Mouse (Mus musculus): ENCODE measurements around the gene Hoxa13.

The Hoxa13 gene

DNA sequence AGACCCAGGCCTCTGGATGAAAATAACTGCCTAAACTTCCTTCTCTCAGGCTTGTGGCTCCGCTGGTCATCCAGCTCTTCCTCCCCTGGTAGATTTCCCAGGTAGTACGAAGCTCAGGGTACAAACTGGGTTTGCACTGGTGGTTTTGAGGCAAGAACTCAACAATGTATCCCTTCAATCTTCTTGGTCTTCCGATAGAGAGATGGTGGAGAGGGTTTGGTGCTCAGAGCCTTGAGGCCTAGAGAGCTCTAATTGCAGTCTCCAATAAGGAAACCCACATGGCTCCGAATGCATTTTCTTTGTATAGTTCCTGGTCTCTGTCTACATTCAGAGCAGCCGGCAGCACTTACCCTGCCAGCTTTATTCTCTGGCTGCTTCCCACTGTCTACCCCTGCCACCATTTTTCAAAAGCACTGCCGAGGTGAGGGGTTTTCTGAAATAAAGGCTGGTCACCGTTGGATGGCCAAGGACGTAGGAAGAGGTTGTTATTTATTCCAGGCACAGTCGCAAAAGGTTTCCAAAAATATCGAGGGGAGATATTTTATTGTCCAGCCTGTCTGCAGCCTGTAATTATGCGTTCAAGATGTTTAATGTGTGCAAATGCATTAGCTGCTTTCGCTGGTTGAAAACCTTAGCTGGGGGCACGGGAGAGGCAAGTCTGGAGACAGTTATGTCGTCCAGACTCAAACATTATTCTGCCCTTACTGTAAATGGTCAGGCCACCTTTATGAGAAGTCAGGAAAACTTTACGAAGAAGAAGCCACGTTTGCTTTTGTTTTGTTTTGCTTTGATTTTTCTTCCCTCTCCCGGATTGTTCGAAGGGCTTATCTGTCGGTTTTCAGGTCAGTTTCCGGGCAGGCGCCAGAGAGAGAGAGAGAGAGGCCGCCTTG, 12.3 kb upstream of the Hoxa13 start:
- in situ Hi-C loops (cut with MboI; ENCODE audit: low pct_unique_long_range_greater_than_20kb in 1 of 2, low sequenced_read_pairs in 2 of 2, unreplicated experiment in 1 of 2), result loop anchor here in 1 of 2 experiments (25.0 kb wide), 2 partner anchors 564 to 639 kb away; no protein-coding TSS in a partner anchor

DNA sequence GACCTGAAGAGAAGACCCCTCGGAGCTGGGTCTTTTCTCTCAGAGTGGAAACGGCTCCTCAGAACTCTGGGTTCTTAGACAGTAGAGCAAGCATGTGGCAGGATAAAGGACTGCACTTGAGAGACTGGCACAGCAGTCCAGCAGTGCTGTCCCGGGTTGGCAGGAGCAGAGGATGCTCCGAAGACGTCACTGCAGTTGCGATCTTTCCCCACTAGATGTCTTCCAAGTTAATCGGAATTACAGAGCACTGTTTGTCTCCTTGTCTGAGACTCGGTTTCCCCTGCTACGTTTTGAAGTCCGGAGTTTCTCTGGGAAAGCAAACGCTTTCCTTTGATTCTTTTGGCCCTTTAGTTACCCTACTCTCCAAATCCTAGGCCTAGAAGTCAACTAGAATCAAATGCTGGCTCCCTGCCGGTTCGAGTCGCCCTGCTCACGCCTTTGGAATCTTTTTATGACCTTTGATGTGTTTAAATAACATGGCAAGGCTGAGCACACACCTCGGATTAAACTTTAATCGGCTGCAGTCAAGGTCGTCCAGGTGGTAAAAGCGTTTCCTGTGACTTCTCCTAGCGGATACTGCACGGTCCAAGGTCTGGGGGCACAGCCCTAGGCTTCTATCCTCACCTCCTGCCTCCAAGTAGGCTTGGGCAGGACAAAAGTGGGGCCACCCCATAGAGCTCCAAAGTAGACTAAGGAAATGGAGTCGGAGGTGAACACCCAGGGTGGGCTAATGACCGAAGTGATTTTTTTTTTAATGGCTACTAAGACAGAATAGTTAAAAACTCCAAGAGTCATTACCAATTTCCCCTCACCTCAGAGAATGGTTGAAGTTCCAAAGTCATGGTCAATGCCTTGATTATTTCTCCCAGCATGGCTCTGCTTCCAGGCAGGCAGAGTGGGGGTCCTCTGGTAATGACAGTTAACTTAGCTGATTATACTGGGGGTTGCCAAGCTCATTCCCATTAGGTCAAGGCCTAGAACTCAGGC, 10.1 kb upstream of the Hoxa13 start:
- in situ Hi-C loops (cut with MboI; ENCODE audit: low pct_unique_long_range_greater_than_20kb in 1 of 2, low sequenced_read_pairs in 2 of 2, unreplicated experiment in 1 of 2), result loop anchor here in 1 of 2 experiments (25.0 kb wide), 2 partner anchors 567 to 642 kb away; no protein-coding TSS in a partner anchor

DNA sequence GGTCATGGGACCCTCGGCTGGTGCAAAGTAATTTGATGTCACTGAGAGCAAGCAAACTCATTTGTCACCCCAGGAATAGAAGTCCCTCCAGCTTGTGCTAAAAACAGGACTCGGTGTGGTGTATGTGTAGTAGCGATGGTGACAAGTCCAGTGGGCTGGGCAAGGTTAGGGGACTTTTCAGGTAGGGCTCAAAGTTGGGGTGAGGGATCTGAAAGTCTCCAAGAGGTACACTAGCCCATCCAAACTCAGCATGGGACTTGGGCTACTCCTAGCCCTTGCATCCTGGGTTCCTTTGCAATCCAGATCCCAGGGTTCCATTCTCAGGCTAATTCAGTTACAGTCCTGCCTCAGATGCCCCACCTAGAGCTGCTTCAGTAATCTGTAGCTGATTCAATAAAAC, 8.1 kb upstream of the Hoxa13 start:
- in situ Hi-C loops (cut with MboI; ENCODE audit: low pct_unique_long_range_greater_than_20kb in 1 of 2, low sequenced_read_pairs in 2 of 2, unreplicated experiment in 1 of 2), result loop anchor here in 1 of 2 experiments (25.0 kb wide), 2 partner anchors 569 to 644 kb away; no protein-coding TSS in a partner anchor

DNA sequence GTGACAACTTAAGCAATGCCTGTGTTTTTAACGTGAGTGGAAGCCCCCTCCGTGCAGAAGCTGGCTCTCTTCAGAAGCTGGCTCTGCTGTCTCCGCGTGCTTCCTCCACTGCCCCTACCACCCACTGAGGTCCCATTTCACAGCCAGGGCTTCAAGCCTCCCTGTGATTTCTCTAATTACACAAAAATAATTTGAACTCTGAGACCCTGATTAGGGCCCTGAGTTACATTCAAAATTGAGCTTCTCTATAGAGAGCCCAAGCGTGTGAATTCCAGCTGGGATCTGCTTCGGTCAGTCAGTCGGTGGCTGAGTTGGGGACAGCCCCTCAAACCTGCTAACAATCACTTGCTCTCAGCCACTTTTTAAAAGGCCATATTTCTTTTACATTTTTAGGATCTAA, 7.7 kb upstream of the Hoxa13 start:
- in situ Hi-C loops (cut with MboI; ENCODE audit: low pct_unique_long_range_greater_than_20kb in 1 of 2, low sequenced_read_pairs in 2 of 2, unreplicated experiment in 1 of 2), result loop anchor here in 1 of 2 experiments (25.0 kb wide), 2 partner anchors 569 to 644 kb away; no protein-coding TSS in a partner anchor

DNA sequence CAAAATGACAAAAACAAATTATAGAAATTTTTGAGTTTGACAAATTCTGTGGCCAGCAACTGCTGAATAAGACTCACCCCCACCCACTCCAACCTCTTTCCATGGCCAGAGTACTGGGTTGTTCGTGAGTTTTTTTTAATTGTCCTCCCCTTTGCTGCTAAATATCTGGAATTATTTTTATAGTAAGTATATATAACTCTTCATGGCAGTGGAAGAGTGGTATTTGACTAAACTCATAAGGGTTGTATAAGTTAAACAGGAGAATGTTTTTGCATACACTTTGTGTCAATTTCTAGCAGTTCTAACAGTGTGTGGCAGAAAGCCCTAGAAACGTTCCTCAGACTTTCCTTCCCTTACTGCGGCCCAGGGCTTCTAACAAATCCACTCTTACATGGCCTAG, 7.0 kb upstream of the Hoxa13 start:
- in situ Hi-C loops (cut with MboI; ENCODE audit: low pct_unique_long_range_greater_than_20kb in 1 of 2, low sequenced_read_pairs in 2 of 2, unreplicated experiment in 1 of 2), result loop anchor here in 1 of 2 experiments (25.0 kb wide), 2 partner anchors 570 to 645 kb away; no protein-coding TSS in a partner anchor

DNA sequence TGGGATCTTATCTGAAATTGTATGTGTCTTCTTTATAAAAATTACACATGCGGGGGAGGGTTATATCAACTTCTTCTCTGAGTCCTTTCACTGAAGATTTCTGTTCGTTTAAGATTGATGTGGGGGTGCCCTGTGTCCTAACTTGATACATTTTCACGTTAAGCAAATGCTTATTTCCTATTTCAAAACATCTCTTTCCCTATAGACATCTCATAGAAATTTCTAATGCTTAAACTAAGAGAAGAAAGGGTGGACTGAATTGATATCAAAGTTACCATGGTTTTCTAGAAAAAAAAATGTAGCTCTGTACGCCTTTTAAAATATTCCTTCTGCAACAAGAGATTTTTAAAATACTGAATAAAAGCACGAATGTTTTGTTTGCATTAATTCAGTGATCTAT, 6.5 kb upstream of the Hoxa13 start:
- in situ Hi-C loops (cut with MboI; ENCODE audit: low pct_unique_long_range_greater_than_20kb in 1 of 2, low sequenced_read_pairs in 2 of 2, unreplicated experiment in 1 of 2), result loop anchor here in 1 of 2 experiments (25.0 kb wide), 2 partner anchors 570 to 645 kb away; no protein-coding TSS in a partner anchor

DNA sequence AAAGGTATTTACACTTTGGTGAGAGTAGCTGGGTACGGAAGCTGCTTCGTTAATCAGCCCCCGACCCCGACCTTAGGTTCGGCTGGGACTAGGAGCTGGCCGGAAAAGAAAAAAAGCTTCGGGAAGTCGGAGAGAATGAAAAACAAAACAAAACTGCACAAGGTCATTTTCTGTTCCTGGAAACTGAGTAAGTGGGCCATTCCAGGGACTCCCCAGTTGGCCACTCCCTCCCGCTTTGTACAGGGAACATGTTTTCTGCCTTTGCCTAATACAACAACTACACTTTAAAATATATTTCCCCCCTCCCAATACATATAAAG, 5.9 kb upstream of the Hoxa13 start:
- in situ Hi-C loops (cut with MboI; ENCODE audit: low pct_unique_long_range_greater_than_20kb in 1 of 2, low sequenced_read_pairs in 2 of 2, unreplicated experiment in 1 of 2), result loop anchor here in 1 of 2 experiments (25.0 kb wide), 2 partner anchors 571 to 646 kb away; no protein-coding TSS in a partner anchor

DNA sequence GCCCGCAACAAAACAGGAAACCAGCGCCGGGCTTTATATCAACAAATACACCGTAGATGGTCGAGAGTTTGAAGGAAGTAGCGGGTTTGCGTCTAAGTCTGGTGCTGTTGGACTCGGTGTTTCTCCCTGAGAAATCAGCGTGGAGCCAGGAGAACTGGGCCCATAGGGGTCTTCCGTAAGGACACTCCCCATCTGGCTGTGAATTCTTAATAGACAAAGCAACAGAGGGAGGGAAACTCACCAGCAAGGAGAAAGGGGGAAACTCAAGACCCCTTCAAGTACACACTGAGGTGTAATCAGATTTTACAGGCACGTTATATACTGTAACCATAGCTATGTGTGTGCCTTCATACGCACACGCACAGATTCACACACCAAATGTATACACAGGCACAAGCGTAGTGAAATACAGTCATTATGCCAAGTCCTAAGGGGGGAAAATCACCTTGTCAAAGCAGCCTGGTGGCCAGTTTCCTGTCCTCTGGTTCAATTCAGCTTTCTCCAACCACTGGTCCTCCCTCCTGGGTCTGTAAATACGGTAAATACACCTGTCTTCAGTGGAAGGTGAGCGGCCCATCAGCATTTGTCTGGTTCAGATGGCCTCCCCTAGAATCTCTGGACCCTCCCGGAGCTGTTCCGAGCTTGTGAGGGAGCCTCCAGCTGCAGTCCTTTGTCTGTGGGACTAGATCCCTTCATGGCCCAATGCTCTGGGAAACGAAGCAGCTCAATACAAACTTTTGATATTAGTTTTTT, 5.4 kb upstream of the Hoxa13 start:
- in situ Hi-C loops (cut with MboI; ENCODE audit: low pct_unique_long_range_greater_than_20kb in 1 of 2, low sequenced_read_pairs in 2 of 2, unreplicated experiment in 1 of 2), result loop anchor here in 1 of 2 experiments (25.0 kb wide), 2 partner anchors 571 to 646 kb away; no protein-coding TSS in a partner anchor

DNA sequence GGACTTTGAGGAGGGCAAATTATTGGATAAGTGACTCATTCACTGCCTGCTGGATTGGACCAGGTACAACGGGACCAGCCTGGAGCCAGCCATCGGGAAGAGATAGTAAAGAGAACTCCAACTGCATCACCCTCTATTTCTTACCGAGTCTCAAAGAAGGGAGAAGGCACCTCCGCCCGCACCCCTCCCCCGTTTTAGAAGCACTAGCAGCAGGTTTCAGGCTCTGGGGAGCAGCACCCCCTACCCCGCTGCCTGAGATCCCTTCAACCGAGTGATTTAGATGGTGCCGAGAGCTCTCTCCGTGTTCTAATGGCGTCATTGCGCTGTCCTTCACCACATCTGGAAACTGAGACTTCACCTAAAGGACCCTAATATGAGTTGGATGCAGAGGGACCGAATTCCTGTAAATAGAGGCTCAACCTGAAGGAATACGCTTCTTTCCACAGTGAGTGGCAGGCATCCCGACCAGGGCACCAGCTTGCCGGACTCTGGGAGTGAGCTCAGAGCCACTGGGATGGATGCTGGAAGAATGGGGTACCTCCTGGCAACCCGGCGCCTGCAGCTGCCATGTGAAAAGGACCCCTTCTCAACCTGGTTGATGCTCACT, 4.7 kb upstream of the Hoxa13 start:
- in situ Hi-C loops (cut with MboI; ENCODE audit: low pct_unique_long_range_greater_than_20kb in 1 of 2, low sequenced_read_pairs in 2 of 2, unreplicated experiment in 1 of 2), result loop anchor here in 1 of 2 experiments (25.0 kb wide), 2 partner anchors 572 to 647 kb away; no protein-coding TSS in a partner anchor

DNA sequence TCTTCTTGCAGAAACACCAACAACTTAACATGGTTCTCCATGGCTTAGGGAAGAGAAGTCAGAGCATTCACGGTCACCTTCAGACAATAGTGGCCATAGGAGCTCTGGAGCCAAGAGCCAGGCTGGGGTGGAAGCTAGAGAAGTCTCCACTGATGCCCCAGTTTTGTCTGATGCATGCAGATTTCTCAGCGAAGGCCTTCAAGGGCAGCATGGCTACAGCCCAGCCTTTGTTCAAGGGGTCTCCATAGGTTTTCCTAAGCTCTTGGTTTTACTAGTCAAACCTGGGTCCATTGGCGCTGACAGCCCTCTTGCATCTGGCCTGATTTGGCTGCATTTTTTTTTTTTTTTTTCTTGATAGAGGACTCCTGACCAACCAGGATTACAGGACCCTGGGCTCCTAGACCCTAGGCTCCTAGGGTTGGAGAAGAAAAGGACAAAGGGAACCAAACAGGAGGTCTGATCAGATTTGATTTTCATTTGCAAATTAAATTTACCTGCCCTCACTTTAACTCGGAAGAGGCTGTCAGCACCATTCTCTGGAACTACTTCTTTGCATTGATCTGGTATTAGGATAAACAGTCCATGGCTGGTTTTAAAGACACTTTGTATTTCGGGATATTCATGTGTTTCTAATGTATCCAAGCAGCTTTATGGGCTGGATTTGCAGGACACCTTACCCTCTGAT, 3.6 kb upstream of the Hoxa13 start:
- in situ Hi-C loops (cut with MboI; ENCODE audit: low pct_unique_long_range_greater_than_20kb in 1 of 2, low sequenced_read_pairs in 2 of 2, unreplicated experiment in 1 of 2), result loop anchor here in 1 of 2 experiments (25.0 kb wide), 2 partner anchors 573 to 648 kb away; no protein-coding TSS in a partner anchor

DNA sequence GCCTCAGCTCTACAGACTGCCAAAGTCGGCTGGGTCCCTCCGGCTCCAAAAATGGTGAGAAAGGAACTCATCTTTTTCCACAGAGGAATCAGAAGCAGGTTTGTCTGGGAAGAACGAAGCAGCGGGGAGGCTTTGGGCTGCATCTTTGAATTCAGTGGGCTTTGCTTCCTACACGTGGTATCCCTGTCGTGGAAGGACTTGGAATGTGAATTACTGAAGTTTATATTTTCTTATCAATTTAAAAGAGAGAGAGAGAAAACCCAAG, 2.6 kb upstream of the Hoxa13 start:
- in situ Hi-C loops (cut with MboI; ENCODE audit: low pct_unique_long_range_greater_than_20kb in 1 of 2, low sequenced_read_pairs in 2 of 2, unreplicated experiment in 1 of 2), result loop anchor here in 1 of 2 experiments (25.0 kb wide), 2 partner anchors 574 to 649 kb away; no protein-coding TSS in a partner anchor

DNA sequence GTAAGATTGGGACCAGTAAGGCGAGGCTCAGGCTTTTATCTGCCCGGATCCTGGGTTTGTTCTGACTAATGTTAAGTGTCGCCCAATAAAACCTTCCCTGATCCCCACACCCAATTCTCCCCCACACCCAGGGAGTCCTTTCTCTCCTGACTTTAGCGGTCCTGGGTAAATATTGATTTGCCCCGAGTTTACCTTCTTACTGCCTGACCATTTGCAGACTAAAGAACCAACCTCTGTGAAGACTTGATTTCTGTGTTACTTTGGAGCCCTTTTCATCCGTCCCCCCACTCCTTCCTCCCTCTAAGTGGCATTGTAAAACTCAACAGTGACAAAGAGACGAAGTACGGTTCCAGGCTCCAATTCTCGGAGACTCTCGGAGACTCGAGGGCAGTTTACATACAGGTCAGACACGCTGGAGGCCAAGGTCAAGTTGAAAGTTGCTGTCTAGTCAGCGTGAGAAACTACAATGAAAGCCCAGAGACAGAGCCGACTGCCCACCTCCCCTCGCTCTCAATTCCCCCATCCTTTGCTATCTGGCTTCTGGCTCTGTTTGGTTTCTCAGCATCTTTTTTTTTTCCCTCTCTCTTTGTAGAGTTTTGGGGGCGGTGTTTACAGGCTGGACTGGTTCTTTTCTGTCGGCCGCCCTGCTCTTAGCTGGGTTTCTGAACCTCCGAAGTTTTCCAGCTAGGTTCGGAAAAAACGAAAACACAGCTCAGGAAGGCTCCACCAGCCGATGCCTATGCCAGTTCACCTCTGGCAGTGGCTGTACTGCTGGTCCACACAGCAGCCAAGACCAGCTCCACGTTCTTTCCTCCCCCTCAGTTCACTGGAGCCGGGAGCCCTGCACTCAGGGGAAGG, 2.0 kb upstream of the Hoxa13 start:
- in situ Hi-C loops (cut with MboI; ENCODE audit: low pct_unique_long_range_greater_than_20kb in 1 of 2, low sequenced_read_pairs in 2 of 2, unreplicated experiment in 1 of 2), result loop anchor here in 1 of 2 experiments (25.0 kb wide), 2 partner anchors 575 to 650 kb away; no protein-coding TSS in a partner anchor

DNA sequence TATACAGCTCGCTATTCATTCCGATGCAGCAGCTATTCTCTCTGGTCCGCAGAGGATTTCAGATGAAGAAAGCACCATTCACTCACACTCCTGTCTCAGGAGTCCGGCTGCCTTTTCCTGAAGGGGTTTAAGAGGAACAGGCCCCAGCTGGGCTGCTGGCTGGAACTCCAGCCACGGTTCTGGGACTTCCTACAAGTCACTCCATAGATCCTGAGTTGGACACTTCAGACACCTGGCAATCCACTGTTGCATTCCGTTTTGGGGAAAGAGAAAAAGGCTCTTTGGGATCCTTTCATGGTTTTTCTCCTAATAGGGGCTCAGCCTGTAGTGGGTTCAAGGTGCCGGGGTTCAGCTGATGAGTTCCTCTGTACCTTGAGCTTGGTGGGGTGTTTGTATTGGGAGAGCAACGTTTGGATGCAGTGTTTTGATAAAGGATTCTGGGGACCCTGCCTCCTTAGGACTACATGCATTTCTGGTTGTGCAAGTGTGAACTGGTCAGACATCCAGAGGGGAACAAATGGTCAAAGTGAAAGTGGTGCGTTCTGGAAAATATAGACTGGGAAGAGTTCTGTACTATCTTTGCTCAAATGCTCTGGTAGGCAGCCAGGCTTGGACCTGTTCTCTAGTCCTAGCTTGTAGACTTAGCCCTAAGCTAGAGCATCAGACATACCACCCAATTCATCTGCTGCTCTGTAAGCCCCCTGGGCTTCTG, 1.2 kb upstream of the Hoxa13 start:
- in situ Hi-C loops (cut with MboI; ENCODE audit: low pct_unique_long_range_greater_than_20kb in 1 of 2, low sequenced_read_pairs in 2 of 2, unreplicated experiment in 1 of 2), result loop anchor here in 1 of 2 experiments (25.0 kb wide), 2 partner anchors 575 to 650 kb away; no protein-coding TSS in a partner anchor

DNA sequence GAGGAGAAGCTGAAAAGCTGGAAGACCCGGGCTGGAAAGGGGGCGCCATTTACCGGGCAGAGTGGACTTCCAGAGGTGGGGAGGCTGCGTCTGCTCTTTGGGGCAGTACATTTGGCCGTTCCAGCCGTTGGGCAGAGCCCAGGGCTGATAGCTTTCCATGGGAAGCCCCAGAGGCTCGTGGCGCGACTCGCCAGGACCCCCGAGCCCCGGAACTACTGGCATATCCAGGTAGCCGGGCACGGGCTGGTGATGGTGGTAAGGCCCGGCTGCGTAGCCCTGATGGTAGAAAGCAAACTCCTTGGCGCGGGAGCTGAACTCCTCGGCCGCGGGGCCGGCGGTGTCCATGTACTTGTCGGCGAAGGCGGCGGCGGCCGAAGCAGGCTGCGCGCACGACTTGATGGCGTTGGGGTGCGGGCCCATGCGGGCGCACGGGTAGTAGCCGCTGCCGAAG, 844 bp downstream of the Hoxa13 start:
- in situ Hi-C loops (cut with MboI; ENCODE audit: low pct_unique_long_range_greater_than_20kb in 1 of 2, low sequenced_read_pairs in 2 of 2, unreplicated experiment in 1 of 2), result loop anchor here (10.0 to 25.0 kb wide), 4 partner anchors 55 to 652 kb away; partner anchors contain the start of gene Evx1 (in 1 of the 2)

DNA sequence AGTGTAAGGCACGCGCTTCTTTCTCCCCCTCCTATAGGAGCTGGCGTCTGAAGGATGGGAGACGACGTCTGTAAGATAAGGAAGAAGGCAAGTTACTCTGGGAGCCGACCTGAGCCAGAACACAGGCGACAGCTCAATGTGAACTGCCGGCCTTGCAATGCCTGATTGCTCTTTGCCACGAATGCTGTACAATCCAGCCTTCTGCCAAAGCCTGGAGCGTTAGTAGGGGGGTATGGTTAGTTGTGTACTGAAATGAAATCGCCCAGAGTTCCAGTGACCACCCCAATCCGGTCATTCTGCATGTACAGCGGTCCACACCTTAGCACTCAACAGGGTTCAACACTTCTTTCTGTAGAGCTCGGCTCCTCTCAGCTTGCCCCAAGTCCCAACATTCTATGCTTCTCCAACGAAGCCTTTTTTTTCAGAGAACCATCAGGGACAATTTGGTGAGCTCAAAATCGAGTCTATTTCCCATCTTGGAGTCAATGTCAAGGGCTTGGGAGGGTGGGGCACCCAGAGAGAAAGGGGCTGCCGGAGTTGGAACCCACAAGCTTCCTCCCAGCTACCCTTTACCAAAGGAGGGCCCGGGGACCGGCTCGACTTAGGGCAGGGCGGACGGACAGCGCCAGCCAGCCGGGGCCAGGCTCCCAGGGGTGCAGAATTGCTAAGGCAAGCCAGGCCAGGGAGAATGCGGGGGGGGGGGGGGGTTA, 1.4 kb downstream of the Hoxa13 start:
- in situ Hi-C loops (cut with MboI; ENCODE audit: low pct_unique_long_range_greater_than_20kb in 1 of 2, low sequenced_read_pairs in 2 of 2, unreplicated experiment in 1 of 2), result loop anchor here (10.0 to 25.0 kb wide), 4 partner anchors 56 to 653 kb away; partner anchors contain the start of gene Evx1 (in 1 of the 2)

Data from mouse embryonic stem cell (cell line).